Mouse (Mus musculus): ENCODE measurements at regions not wholly inside any gene's neighbourhood (a gene's known extent, or its start where the extent isn't known, plus 50 kb on each side); places are given as distances from the start of the nearest gene placed in this dataset.
A peak's percentile ranks its signal among the peaks of the same experiment; 100 is the strongest.

DNA sequence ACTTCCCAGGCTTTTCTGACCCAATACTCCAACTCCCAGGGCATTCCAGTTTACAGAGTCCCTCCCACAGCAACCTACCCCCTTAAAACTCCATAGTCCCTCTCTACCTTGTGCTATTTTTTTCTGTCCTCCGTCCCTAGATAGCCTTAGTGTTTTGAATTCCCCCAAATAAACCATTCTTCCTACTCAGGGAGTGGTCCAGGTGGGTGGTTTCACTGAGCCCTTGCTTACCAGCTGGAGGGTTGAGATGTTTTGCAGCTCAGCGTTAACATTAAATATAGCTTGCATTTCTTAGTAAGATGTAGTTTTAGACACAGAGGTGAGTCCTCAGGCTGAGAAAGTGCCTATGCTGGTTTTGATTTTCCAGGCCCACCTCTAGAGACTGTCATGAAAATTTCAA is 313.0 kb downstream of the Bmper start:
- ATAC-seq: no peak
- H3K4me2 ChIP-seq (ENCODE audit: low read depth): no peak overlapping the region
- no peak overlapping the region for H3K9ac ChIP-seq
- no peak overlapping the region for H3K4me3 ChIP-seq (ENCODE audit: low read depth, low read length)
- 87% methylated on average over 2 of the region's 2 CpGs for WGBS
- no peak for TF ChIP-seq CTCF (IDR thresholded peaks at IDR 0.05; ENCODE audit: low read depth)
- H3K36me3 ChIP-seq (ENCODE audit: insufficient read depth): no peaks in the 10 kb centered on the region
- H3K27me3 ChIP-seq (ENCODE audit: insufficient read depth, low read length): no peaks in the 10 kb centered on the region
- H3K4me1 ChIP-seq (ENCODE audit: insufficient read depth): no peaks in the 10 kb centered on the region
- 0 out of 2 replicates have a peak, but pooled peaks cover 3% of the 10 kb centered on the region for H3K9me3 ChIP-seq (ENCODE audit: low read length)
- no peak overlapping the region for H3K27ac ChIP-seq (ENCODE audit: low read depth, low read length)
- DNase-seq: no peak

DNA sequence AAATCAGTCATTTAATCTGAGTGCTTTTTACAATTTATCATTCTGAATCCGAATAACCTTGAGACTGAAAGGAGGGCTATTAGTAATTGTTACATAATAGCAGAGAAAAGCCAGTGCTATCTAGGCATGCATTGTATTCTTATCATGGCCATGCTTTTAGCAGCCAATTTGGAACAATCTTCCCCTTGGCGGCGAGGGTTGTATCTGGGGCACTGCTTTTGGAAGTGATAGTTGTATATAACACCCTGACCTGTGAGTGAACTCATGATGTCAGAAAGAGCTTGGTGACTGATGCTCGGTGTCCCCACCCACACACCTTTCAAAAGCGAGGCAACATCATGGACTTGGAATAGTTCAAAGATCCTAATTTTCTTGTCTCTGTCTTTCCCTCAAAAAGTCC is 315.2 kb downstream of the Bmper start:
- H3K27ac ChIP-seq (ENCODE audit: low read depth, low read length): no peak overlapping the region
- no peaks in the 10 kb centered on the region for H3K27me3 ChIP-seq (ENCODE audit: insufficient read depth, low read length)
- no peaks in the 10 kb centered on the region for H3K36me3 ChIP-seq (ENCODE audit: insufficient read depth)
- H3K4me1 ChIP-seq (ENCODE audit: insufficient read depth): no peaks in the 10 kb centered on the region
- H3K4me2 ChIP-seq (ENCODE audit: low read depth): no peak overlapping the region
- WGBS: 72% methylated on average over 5 of the region's 5 CpGs
- ATAC-seq (no peak; the same call in 1 of the 2 replicates), DNase-seq (no peak)
- no peak overlapping the region for H3K9ac ChIP-seq
- 0 out of 2 replicates have a peak, but pooled peaks cover 3% of the 10 kb centered on the region for H3K9me3 ChIP-seq (ENCODE audit: low read length)
- TF ChIP-seq CTCF (IDR thresholded peaks at IDR 0.05; ENCODE audit: low read depth): no peak
- H3K4me3 ChIP-seq (ENCODE audit: low read depth, low read length): no peak overlapping the region

DNA sequence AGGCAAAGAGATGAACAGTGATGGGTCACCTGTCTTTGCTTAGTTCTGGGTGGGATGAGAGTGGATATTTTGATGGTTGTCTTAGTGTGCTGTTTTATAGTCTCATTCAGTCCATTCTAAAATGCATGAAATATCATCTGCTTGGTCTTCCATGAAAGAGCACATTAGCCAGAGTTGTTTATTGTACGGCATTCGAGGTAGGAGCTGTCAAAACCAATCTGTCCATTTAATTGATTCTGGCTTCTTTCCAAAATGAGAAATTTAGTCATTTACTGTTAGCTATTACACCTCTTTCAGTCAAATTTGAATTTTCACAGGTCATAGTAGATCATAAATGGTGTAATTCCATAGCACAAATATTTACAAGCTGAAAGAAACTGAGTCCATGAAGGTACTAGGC is 328.8 kb downstream of the Bmper start:
- no peak overlapping the region for H3K4me3 ChIP-seq (ENCODE audit: low read depth, low read length)
- no peaks in the 10 kb centered on the region for H3K36me3 ChIP-seq (ENCODE audit: insufficient read depth)
- H3K4me1 ChIP-seq (ENCODE audit: insufficient read depth): no peaks in the 10 kb centered on the region
- no peak for TF ChIP-seq CTCF (IDR thresholded peaks at IDR 0.05; ENCODE audit: low read depth)
- H3K9ac ChIP-seq: no peak overlapping the region
- 33% methylated on average over 2 of the region's 2 CpGs for WGBS
- no peaks in the 10 kb centered on the region for H3K27me3 ChIP-seq (ENCODE audit: insufficient read depth, low read length)
- ATAC-seq (no peak), DNase-seq (no peak)
- no peaks in the 10 kb centered on the region for H3K9me3 ChIP-seq (ENCODE audit: low read length)
- no peak overlapping the region for H3K27ac ChIP-seq (ENCODE audit: low read depth, low read length)
- H3K4me2 ChIP-seq (ENCODE audit: low read depth): no peak overlapping the region

DNA sequence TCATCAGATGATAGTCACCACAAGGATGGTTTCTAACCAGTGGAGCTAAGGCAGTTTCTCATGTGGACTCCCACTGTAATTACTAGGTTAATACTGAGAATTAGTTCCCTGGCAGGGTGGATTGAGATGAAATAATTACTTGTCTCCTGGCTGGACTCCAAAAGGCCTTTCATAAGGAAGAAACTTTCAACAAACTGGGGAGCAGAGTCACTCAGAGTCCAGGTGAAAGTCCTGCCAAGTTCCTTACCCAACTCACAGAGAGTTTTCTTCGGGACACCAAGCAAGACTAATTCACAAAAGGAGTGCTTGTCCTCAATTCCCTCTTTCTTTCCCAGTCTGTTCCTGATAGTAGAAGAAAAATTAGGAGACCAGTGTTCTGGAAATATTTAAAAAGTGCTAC is 330.9 kb downstream of the Bmper start:
- no peak overlapping the region for H3K4me2 ChIP-seq (ENCODE audit: low read depth)
- ATAC-seq (no peak), DNase-seq (no peak)
- no peak overlapping the region for H3K9ac ChIP-seq
- H3K27me3 ChIP-seq (ENCODE audit: insufficient read depth, low read length): no peaks in the 10 kb centered on the region
- no peaks in the 10 kb centered on the region for H3K4me1 ChIP-seq (ENCODE audit: insufficient read depth)
- no peak overlapping the region for H3K27ac ChIP-seq (ENCODE audit: low read depth, low read length)
- WGBS: 67% methylated on average over 1 of the region's 1 CpGs
- H3K4me3 ChIP-seq (ENCODE audit: low read depth, low read length): no peak overlapping the region
- no peak for TF ChIP-seq CTCF (IDR thresholded peaks at IDR 0.05; ENCODE audit: low read depth)
- H3K9me3 ChIP-seq (ENCODE audit: low read length): no peaks in the 10 kb centered on the region
- no peaks in the 10 kb centered on the region for H3K36me3 ChIP-seq (ENCODE audit: insufficient read depth)

DNA sequence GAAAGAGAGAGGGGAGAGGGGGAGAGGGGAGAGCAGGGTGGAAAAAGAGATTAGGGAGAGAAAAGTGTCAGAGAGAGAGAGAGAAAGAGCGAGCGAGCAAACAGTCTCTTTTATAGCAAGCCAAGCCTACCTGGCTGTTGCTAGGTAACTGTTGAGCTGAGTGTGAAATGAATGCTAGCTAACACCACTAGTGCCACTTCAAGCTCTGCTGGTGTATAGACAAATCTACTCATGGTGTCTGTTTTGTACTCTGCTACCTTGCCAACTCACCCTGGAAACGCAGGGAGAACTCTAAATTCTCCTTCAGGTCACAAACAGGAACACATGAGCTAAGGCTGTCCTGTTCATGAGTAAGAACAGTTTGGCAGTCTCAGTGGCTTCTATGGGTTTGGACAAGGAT is 334.7 kb downstream of the Bmper start:
- Histone ChIP-seq H3K27ac (ENCODE audit: low read depth, low read length) (no peak overlapping the region), H3K9me3 (ENCODE audit: low read length) (no peaks in the 10 kb centered on the region), H3K9ac (no peak overlapping the region), H3K36me3 (ENCODE audit: insufficient read depth) (no peaks in the 10 kb centered on the region), H3K4me2 (ENCODE audit: low read depth) (no peak overlapping the region), H3K4me3 (ENCODE audit: low read depth, low read length) (no peak overlapping the region), H3K4me1 (ENCODE audit: insufficient read depth) (no peaks in the 10 kb centered on the region), H3K27me3 (ENCODE audit: insufficient read depth, low read length) (no peaks in the 10 kb centered on the region)
- 51% methylated on average over 3 of the region's 3 CpGs for WGBS
- TF ChIP-seq CTCF (IDR thresholded peaks at IDR 0.05; ENCODE audit: low read depth): no peak
- peak; percentile 89 for ATAC-seq
- DNase-seq: peak; percentile 52

DNA sequence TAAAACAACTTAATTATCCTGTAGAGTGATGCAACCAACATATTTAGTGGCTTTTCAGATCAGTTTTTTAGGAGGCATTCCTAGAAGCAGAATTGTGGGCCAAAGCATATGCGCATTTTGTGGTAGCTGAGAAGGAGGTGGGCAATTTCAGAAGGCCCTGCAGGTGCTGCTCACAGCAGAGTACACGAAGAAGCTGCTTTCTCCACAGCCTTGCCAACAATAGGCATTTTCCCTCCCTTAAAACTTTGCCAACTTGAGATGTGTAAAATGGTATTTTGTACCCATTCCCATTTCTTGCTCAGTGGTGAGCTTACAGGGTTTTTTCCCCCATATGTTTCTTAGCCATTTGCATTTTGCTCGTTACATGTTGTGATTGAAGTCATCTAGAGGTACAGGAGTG is 339.0 kb downstream of the Bmper start:
- WGBS: 42% methylated on average over 3 of the region's 3 CpGs
- H3K4me2 ChIP-seq (ENCODE audit: low read depth): no peak overlapping the region
- H3K9me3 ChIP-seq (ENCODE audit: low read length): no peaks in the 10 kb centered on the region
- no peaks in the 10 kb centered on the region for H3K36me3 ChIP-seq (ENCODE audit: insufficient read depth)
- no peak for TF ChIP-seq CTCF (IDR thresholded peaks at IDR 0.05; ENCODE audit: low read depth)
- H3K27me3 ChIP-seq (ENCODE audit: insufficient read depth, low read length): no peaks in the 10 kb centered on the region
- no peak for ATAC-seq
- H3K4me3 ChIP-seq (ENCODE audit: low read depth, low read length): no peak overlapping the region
- no peak for DNase-seq
- no peak overlapping the region for H3K9ac ChIP-seq
- H3K27ac ChIP-seq (ENCODE audit: low read depth, low read length): no peak overlapping the region
- no peaks in the 10 kb centered on the region for H3K4me1 ChIP-seq (ENCODE audit: insufficient read depth)

DNA sequence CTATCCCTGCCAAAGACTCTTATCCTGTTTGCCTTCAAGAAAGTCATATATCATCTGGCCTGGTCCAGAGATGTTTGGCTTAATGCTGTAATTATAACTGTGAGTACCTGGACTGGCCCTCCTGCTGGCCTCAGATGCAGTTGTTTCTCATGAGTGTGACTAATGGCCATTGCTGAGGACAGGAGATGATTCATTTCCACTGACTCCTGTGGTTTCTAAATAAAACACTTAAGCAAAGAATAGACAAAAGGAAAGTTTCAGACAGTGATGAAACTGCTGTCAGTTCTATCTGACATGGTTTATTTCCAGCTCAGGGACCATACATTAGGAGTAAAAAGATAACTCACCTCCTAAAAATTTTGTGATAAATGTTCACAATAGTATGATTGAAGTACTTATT is 344.2 kb downstream of the Bmper start:
- no peak for ATAC-seq

DNA sequence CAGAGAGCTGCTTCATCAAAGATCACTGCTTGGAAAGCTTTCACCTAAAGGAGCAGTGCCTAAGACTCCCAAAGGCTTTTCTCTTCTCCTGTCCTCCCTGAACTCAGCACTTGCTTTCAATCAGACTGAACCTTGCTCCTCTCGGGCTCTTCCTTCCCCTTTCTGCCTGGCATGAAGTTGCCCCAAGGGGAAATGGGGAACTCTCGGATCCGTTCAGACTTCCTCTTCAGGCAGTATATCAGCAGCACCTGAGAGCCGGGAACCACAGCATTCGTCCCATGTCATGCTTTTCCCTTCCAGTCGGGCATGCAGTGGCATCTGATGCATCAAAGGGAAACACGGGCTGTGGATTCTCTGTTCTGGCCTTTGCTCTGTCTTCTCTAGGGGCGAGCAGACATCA is 347.3 kb downstream of the Bmper start:
- H3K27me3 ChIP-seq (ENCODE audit: insufficient read depth, low read length): no peaks in the 10 kb centered on the region
- H3K4me1 ChIP-seq (ENCODE audit: insufficient read depth): no peaks in the 10 kb centered on the region
- H3K9me3 ChIP-seq (ENCODE audit: low read length): no peaks in the 10 kb centered on the region
- no peaks in the 10 kb centered on the region for H3K36me3 ChIP-seq (ENCODE audit: insufficient read depth)
- no peak overlapping the region for H3K27ac ChIP-seq (ENCODE audit: low read depth, low read length)
- no peak overlapping the region for H3K4me3 ChIP-seq (ENCODE audit: low read depth, low read length)
- no peak for TF ChIP-seq CTCF (IDR thresholded peaks at IDR 0.05; ENCODE audit: low read depth)
- no peak overlapping the region for H3K4me2 ChIP-seq (ENCODE audit: low read depth)
- ATAC-seq (no peak), DNase-seq (no peak)
- H3K9ac ChIP-seq: no peak overlapping the region
- WGBS: 81% methylated on average over 8 of the region's 8 CpGs

More for the DNA sequence above, 344.2 kb downstream of the Bmper start:
- no peak overlapping the region for H3K9ac ChIP-seq
- no peak for DNase-seq
- no peak overlapping the region for H3K4me3 ChIP-seq (ENCODE audit: low read depth, low read length)
- no peak for TF ChIP-seq CTCF (IDR thresholded peaks at IDR 0.05; ENCODE audit: low read depth)
- no peaks in the 10 kb centered on the region for H3K4me1 ChIP-seq (ENCODE audit: insufficient read depth)
- H3K4me2 ChIP-seq (ENCODE audit: low read depth): no peak overlapping the region
- H3K27me3 ChIP-seq (ENCODE audit: insufficient read depth, low read length): no peaks in the 10 kb centered on the region
- H3K36me3 ChIP-seq (ENCODE audit: insufficient read depth): no peaks in the 10 kb centered on the region
- no peak overlapping the region for H3K27ac ChIP-seq (ENCODE audit: low read depth, low read length)
- H3K9me3 ChIP-seq (ENCODE audit: low read length): no peaks in the 10 kb centered on the region
